Mouse (Mus musculus) CH12.LX (cell line): ENCODE data around the gene Gm17545. TPM values are rescaled to one million over a fixed set of nuclear protein-coding genes. Genes with fewer than 3 reads are reported as not detected.

Experiments
- DNase-seq: peaks from one replicate; pipeline ENCODE4 v3.0.0-alpha.2; 2013; ENCODE audit errors: extremely low read depth
- H3K27ac ChIP-seq: 2 replicates; pipeline ENCODE4 v1.5.1; 2012; ENCODE audit warnings: low read depth, mild to moderate bottlenecking, control low read depth, moderate library complexity; ENCODE audit not compliant: insufficient read depth
- H3K27me3 ChIP-seq: replicated peaks from 2 replicates; pipeline ENCODE3; 2012; ENCODE audit warnings: inconsistent platforms
- H3K36me3 ChIP-seq, 2 experiments: replicated peaks in 1 of 2; 2 replicates each; pipeline versions ENCODE3 to v1.6.1; 2012; ENCODE audit warnings: inconsistent platforms in 1 of 2, low read length in 1 of 2, mild to moderate bottlenecking in 1 of 2, mixed read lengths in 1 of 2, moderate library complexity in 1 of 2; ENCODE audit not compliant: control insufficient read depth in 1 of 2, insufficient read depth in 1 of 2
- H3K4me1 ChIP-seq, 2 experiments: 2 replicates each; pipeline ENCODE4 v1.6.1; 2012; ENCODE audit warnings: inconsistent platforms in 1 of 2, moderate library complexity in 1 of 2; ENCODE audit not compliant: insufficient read depth in 2 of 2, control insufficient read depth in 1 of 2
- H3K4me2 ChIP-seq: 2 replicates; pipeline ENCODE4 v1.6.1; 2012; ENCODE audit warnings: low read depth, mild to moderate bottlenecking, control low read depth; ENCODE audit not compliant: poor library complexity, insufficient read depth, severe bottlenecking
- H3K4me3 ChIP-seq, 3 experiments: fragments of 150-350 bp in 1 of 3; sonication (generic) in 1 of 3; replicated peaks in 1 of 3; 2 replicates each; pipeline versions ENCODE3 to v1.5.1; 2011 to 2012; ENCODE audit warnings: low read depth in 2 of 3, low read length in 2 of 3, mild to moderate bottlenecking in 2 of 3, moderate library complexity in 2 of 3, control low read depth in 1 of 3, improper control_type of control experiment in 1 of 3, inconsistent platforms in 1 of 3, mixed read lengths in 1 of 3; ENCODE audit not compliant: poor library complexity in 1 of 3
- H3K79me2 ChIP-seq: replicated peaks from 2 replicates; pipeline ENCODE4 v1.6.1; 2012; ENCODE audit warnings: mild to moderate bottlenecking, moderate library complexity; ENCODE audit not compliant: control insufficient read depth, poor library complexity, insufficient read depth, severe bottlenecking; ENCODE audit errors: extremely low read depth
- H3K9ac ChIP-seq: 2 replicates; pipeline ENCODE4 v1.6.1; 2012; ENCODE audit warnings: low read depth, mild to moderate bottlenecking, control low read depth, moderate library complexity; ENCODE audit not compliant: insufficient read depth
- H3K9me3 ChIP-seq: replicated peaks from 2 replicates; pipeline ENCODE3; 2012; ENCODE audit warnings: low read length, inconsistent platforms, mixed read lengths
- BHLHE40 ChIP-seq: IDR thresholded peaks from 2 replicates; pipeline ENCODE4 v1.6.1; 2011; ENCODE audit warnings: mild to moderate bottlenecking, low read depth, low read length, improper control_type of control experiment
- CHD2 ChIP-seq: IDR thresholded peaks from 2 replicates; pipeline ENCODE4 v1.6.1; 2011; ENCODE audit warnings: low read length, improper control_type of control experiment
- ELF1 ChIP-seq: IDR thresholded peaks from 2 replicates; pipeline ENCODE4 v1.6.1; 2014; ENCODE audit warnings: low read depth, mild to moderate bottlenecking, inconsistent platforms, low read length, improper control_type of control experiment
- GABPA ChIP-seq: IDR thresholded peaks from 2 replicates; pipeline ENCODE4 v1.6.1; 2012; ENCODE audit warnings: low read depth, low read length, improper control_type of control experiment, inconsistent platforms; ENCODE audit not compliant: insufficient replicate concordance
- HCFC1 ChIP-seq: IDR thresholded peaks from 2 replicates; pipeline ENCODE4 v1.6.1; 2012; ENCODE audit warnings: low read depth, mild to moderate bottlenecking, inconsistent platforms, low read length, improper control_type of control experiment
- IRF4 ChIP-seq: IDR thresholded peaks from 2 replicates; pipeline ENCODE4 v1.6.1; 2014; ENCODE audit warnings: low read depth, mild to moderate bottlenecking, inconsistent platforms, low read length, improper control_type of control experiment
- JUN ChIP-seq: IDR thresholded peaks from 2 replicates; pipeline ENCODE4 v1.6.1; 2011; ENCODE audit warnings: low read depth, mild to moderate bottlenecking, low read length, improper control_type of control experiment, moderate library complexity; ENCODE audit not compliant: insufficient read depth
- JUND ChIP-seq: conservative IDR thresholded peaks from 2 replicates; pipeline ENCODE4 v1.6.1; 2011; ENCODE audit warnings: low read depth, low read length, improper control_type of control experiment
- KAT2A ChIP-seq: IDR thresholded peaks from 2 replicates; pipeline ENCODE4 v1.6.1; 2012; ENCODE audit warnings: low read length, improper control_type of control experiment, inconsistent platforms; ENCODE audit not compliant: insufficient replicate concordance
- MAFK ChIP-seq: IDR thresholded peaks from 2 replicates; pipeline ENCODE4 v1.6.1; 2011; ENCODE audit warnings: low read length, improper control_type of control experiment; ENCODE audit not compliant: insufficient replicate concordance
- MAX ChIP-seq: IDR thresholded peaks from 2 replicates; pipeline ENCODE4 v1.6.1; 2011; ENCODE audit warnings: low read length, improper control_type of control experiment
- MAZ ChIP-seq: IDR thresholded peaks from 2 replicates; pipeline ENCODE4 v1.6.1; 2012; ENCODE audit warnings: low read depth, mild to moderate bottlenecking, inconsistent platforms, low read length, improper control_type of control experiment, moderate library complexity
- MEF2A ChIP-seq: IDR thresholded peaks from 2 replicates; pipeline ENCODE4 v1.6.1; 2014; ENCODE audit warnings: low read depth, mild to moderate bottlenecking, inconsistent platforms, low read length, improper control_type of control experiment, borderline replicate concordance
- MXI1 ChIP-seq: IDR thresholded peaks from 2 replicates; pipeline ENCODE4 v1.6.1; 2011; ENCODE audit warnings: mild to moderate bottlenecking, low read depth, low read length, improper control_type of control experiment
- NELFE ChIP-seq: IDR thresholded peaks from 2 replicates; pipeline ENCODE4 v1.6.1; 2011; ENCODE audit warnings: low read depth, low read length, improper control_type of control experiment
- NRF1 ChIP-seq: IDR thresholded peaks from 2 replicates; pipeline ENCODE4 v1.6.1; 2014; ENCODE audit warnings: low read depth, mild to moderate bottlenecking, inconsistent platforms, low read length, improper control_type of control experiment, moderate library complexity
- POLR2A ChIP-seq: IDR thresholded peaks from 2 replicates; pipeline ENCODE4 v1.6.1; 2011; ENCODE audit warnings: low read depth, mild to moderate bottlenecking, improper control_type of control experiment, low read length
- RAD21 ChIP-seq: IDR thresholded peaks from 2 replicates; pipeline ENCODE4 v1.6.1; 2011; ENCODE audit warnings: low read depth, mild to moderate bottlenecking, low read length, improper control_type of control experiment, moderate library complexity
- RCOR1 ChIP-seq: conservative IDR thresholded peaks from 2 replicates; pipeline ENCODE4 v1.6.1; 2012; ENCODE audit warnings: low read depth, mild to moderate bottlenecking, inconsistent platforms, low read length, improper control_type of control experiment
- SIN3A ChIP-seq: IDR thresholded peaks from 2 replicates; pipeline ENCODE4 v1.6.1; 2012; ENCODE audit warnings: low read length, improper control_type of control experiment, inconsistent platforms
- TBP ChIP-seq: conservative IDR thresholded peaks from 2 replicates; pipeline ENCODE4 v1.6.1; 2011; ENCODE audit warnings: low read depth, low read length, improper control_type of control experiment
- UBTF ChIP-seq: IDR thresholded peaks from 2 replicates; pipeline ENCODE4 v1.6.1; 2012; ENCODE audit warnings: low read depth, mild to moderate bottlenecking, inconsistent platforms, low read length, improper control_type of control experiment, moderate library complexity
- ZC3H11A ChIP-seq: IDR thresholded peaks from 2 replicates; pipeline ENCODE4 v1.6.1; 2012; ENCODE audit warnings: low read depth, mild to moderate bottlenecking, inconsistent platforms, low read length, improper control_type of control experiment
- ZMIZ1 ChIP-seq: IDR thresholded peaks from 2 replicates; pipeline ENCODE4 v1.6.1; 2012; ENCODE audit warnings: low read depth, mild to moderate bottlenecking, inconsistent platforms, low read length, improper control_type of control experiment
- ZNF384 ChIP-seq: IDR thresholded peaks from 2 replicates; pipeline ENCODE4 v1.6.1; 2012; ENCODE audit warnings: low read depth, low read length, improper control_type of control experiment, inconsistent platforms
- dilution Hi-C: fragments of 300-500 bp; cut with MboI; formaldehyde crosslinking; loops from 2 replicates; pipeline ENCODE4 v1.14.3; 2020; ENCODE audit warnings: low sequenced_read_pairs; ENCODE audit not compliant: extremely low pct_unique_long_range_greater_than_20kb, extremely low pct_ligation_motif_present
- in situ Hi-C: fragments of 300-500 bp; cut with MboI; formaldehyde crosslinking; loops from 3 replicates; pipeline ENCODE4 v1.14.3; 2019; ENCODE audit warnings: low sequenced_read_pairs, low pct_ligation_motif_present, low pct_unique_long_range_greater_than_20kb, mixed read lengths
- polyA plus RNA-seq: library from polyadenylated mRNA; unstranded; fragments of >175 nt; gene quantifications from 2 replicates; pipeline ENCODE4 v1.2.1, GENCODE M21; 2012; ENCODE audit warnings: low read depth; ENCODE audit not compliant: insufficient read length
- total RNA-seq, 2 experiments: library from RNA; depleted of rRNA; stranded (reverse); fragments of 300-350 nt in 1 of 2; fragments of >200 nt in 1 of 2; gene quantifications; 2 replicates each; pipeline ENCODE4 v1.2.3; 2012 to 2014

The Gm17545 gene
- total and polyA plus RNA-seq, 3 experiments, result not detected

GRCm38 (mm10) chr9:22475424-22475868, 21.4 kb downstream of the Gm17545 start, which contains the start of gene Bbs9:
Bbs9 (plus strand) TSS chr9:22475715.
- TF ChIP-seq MAZ, result peak; percentile 48; the same call in 1 of the 2 replicates
- TF ChIP-seq ZNF384, result no peak
- peak; percentile 61; the same call in 1 of the 2 replicates for TF ChIP-seq MEF2A
- peak; percentile 91 for TF ChIP-seq NRF1
- peak; percentile 79 for TF ChIP-seq SIN3A
- TF ChIP-seq CHD2, result no peak
- TF ChIP-seq ZMIZ1, result no peak
- peak; percentile 85 for TF ChIP-seq ELF1
- TF ChIP-seq IRF4, result peak; percentile 38; the same call in 1 of the 2 replicates
- TF ChIP-seq KAT2A, result peak; percentile 92; the same call in 1 of the 2 replicates
- TF ChIP-seq MXI1, result peak; percentile 77; the same call in 1 of the 2 replicates
- TF ChIP-seq TBP, result no peak
- TF ChIP-seq HCFC1, result peak; percentile 99
- TF ChIP-seq JUN, result no peak
- TF ChIP-seq MAX, result peak; percentile 56; the same call in 1 of the 2 replicates
- no peak for TF ChIP-seq JUND
- no peak for TF ChIP-seq RCOR1
- no peak for TF ChIP-seq UBTF
- TF ChIP-seq GABPA, result peak; percentile 38; the same call in 1 of the 2 replicates
- peak; percentile 44 for TF ChIP-seq NELFE
- TF ChIP-seq POLR2A, result peak; percentile 42
- Histone ChIP-seq H3K9me3 (no peaks in the 10 kb centered on the region), H3K36me3 (no peaks in the 10 kb centered on the region), H3K27me3 (no peaks in the 10 kb centered on the region), H3K4me1 (peaks cover 2 to 9% of the 10 kb centered on the region in 2 experiments; a peak in 2 of 4 replicates), H3K4me2 (peak within 1 kb of the TSS; percentile 100), H3K9ac (peak within 1 kb of the TSS; percentile 84), H3K4me3 (peak within 1 kb of the TSS; percentile 67 to 90 (median 84)), H3K79me2 (no peaks in the 10 kb centered on the region), H3K27ac (no peak within 1 kb of the TSS)
- dilution Hi-C loops (no loop called here), in situ Hi-C loops (no loop called here)
- peak; percentile 95 for DNase-seq

- peak overlapping the region; percentile 67 to 90 (median 84) for H3K4me3 ChIP-seq
Measured at GRCm38 (mm10) chr9:22476265-22476664, 22.2 kb downstream of the Gm17545 start.

More at GRCm38 (mm10) chr9:22476265-22476664, 22.2 kb downstream of the Gm17545 start:
- no peaks in the 10 kb centered on the region for H3K36me3 ChIP-seq
- peak overlapping the region; percentile 100 for H3K4me2 ChIP-seq
- H3K9ac ChIP-seq, result peak overlapping the region; percentile 84
- TF ChIP-seq ZC3H11A, result no peak
- TF ChIP-seq NELFE, result no peak
- TF ChIP-seq MAFK, result no peak
- TF ChIP-seq BHLHE40, result peak; percentile 29; the same call in 1 of the 2 replicates
- no peak for TF ChIP-seq RAD21
- TF ChIP-seq MAX, result peak; percentile 74
- H3K9me3 ChIP-seq, result no peaks in the 10 kb centered on the region
- no peak for DNase-seq
- no peaks in the 10 kb centered on the region for H3K79me2 ChIP-seq
- no peaks in the 10 kb centered on the region for H3K27me3 ChIP-seq
- peaks cover 2 to 9% of the 10 kb centered on the region in 2 experiments; a peak in 2 of 4 replicates for H3K4me1 ChIP-seq
- H3K27ac ChIP-seq, result no peak overlapping the region
- in situ Hi-C loops (no loop called here), dilution Hi-C loops (no loop called here)
